Mouse (Mus musculus): Measurements from ENCODE around the gene Edn1. TPM values are rescaled to one million over a fixed set of nuclear protein-coding genes. Genes with fewer than 3 reads are reported as not detected.
A peak's percentile ranks its signal among the peaks of the same experiment; 100 is the strongest.

The Edn1 gene
- total RNA-seq (2021) = 1 to 10 TPM; 5.3 TPM

GRCm38 (mm10) chr13:42301161-42301721 is at the start of gene Edn1:
Gene Edn1 (plus strand): TSS chr13:42301476.
- intact Hi-C loops (cut with DNase I) = loop anchor here (2.0 to 5.0 kb wide), 9 partner anchors 42 to 659 kb away; partner anchors contain the start of gene Hivep1

GRCm38 (mm10) chr13:42253821-42254220 is 47.5 kb upstream of the Edn1 start:
- DNase-seq = no peak
- intact Hi-C loops (cut with DNase I) = no loop called here

More at GRCm38 (mm10) chr13:42301161-42301721, at the start of gene Edn1:
- DNase-seq = peak; percentile 64 to 79

GRCm38 (mm10) chr13:42255105-42255504 is 46.2 kb upstream of the Edn1 start:
- intact Hi-C loops (cut with DNase I) = no loop called here
- no peak for DNase-seq

GRCm38 (mm10) chr13:42258422-42258821 is 42.9 kb upstream of the Edn1 start:
- peak in 1 of 2 experiments; percentile 32 for DNase-seq
- intact Hi-C loops (cut with DNase I) = loop anchor here (2.0 kb wide), 1 partner anchor 42 kb away; the partner anchor contains the start of gene Edn1

GRCm38 (mm10) chr13:42260667-42261066 is 40.6 kb upstream of the Edn1 start:
- no peak for DNase-seq
- intact Hi-C loops (cut with DNase I) = no loop called here

GRCm38 (mm10) chr13:42270051-42270450 is 31.2 kb upstream of the Edn1 start:
- no peak for DNase-seq
- intact Hi-C loops (cut with DNase I) = no loop called here

GRCm38 (mm10) chr13:42276774-42277454 is 24.4 kb upstream of the Edn1 start:
- intact Hi-C loops (cut with DNase I) = no loop called here
- no peak for DNase-seq

GRCm38 (mm10) chr13:42277751-42278150 is 23.5 kb upstream of the Edn1 start:
- no peak for DNase-seq
- intact Hi-C loops (cut with DNase I) = no loop called here

- intact Hi-C loops (cut with DNase I) = no loop called here
- DNase-seq = peak in 1 of 2 experiments; percentile 41
Observed at GRCm38 (mm10) chr13:42285896-42286295, 15.4 kb upstream of the Edn1 start.

- intact Hi-C loops (cut with DNase I) = no loop called here
- DNase-seq = no peak
Observed at GRCm38 (mm10) chr13:42286768-42287167, 14.5 kb upstream of the Edn1 start.

- intact Hi-C loops (cut with DNase I) = no loop called here
- DNase-seq = no peak
Observed at GRCm38 (mm10) chr13:42292593-42292992, 8.7 kb upstream of the Edn1 start.

- peak in 1 of 2 experiments; percentile 46 for DNase-seq
- intact Hi-C loops (cut with DNase I) = no loop called here
Observed at GRCm38 (mm10) chr13:42298302-42298701, 3.0 kb upstream of the Edn1 start.

- peak in 1 of 2 experiments; percentile 19 for DNase-seq
- intact Hi-C loops (cut with DNase I) = no loop called here
Observed at GRCm38 (mm10) chr13:42298766-42299165, 2.5 kb upstream of the Edn1 start.

- intact Hi-C loops (cut with DNase I) = loop anchor here (2.0 to 5.0 kb wide), 9 partner anchors 42 to 658 kb away; partner anchors contain the start of gene Hivep1
- peak; percentile 84 to 90 for DNase-seq
Observed at GRCm38 (mm10) chr13:42300567-42300966, 709 bp upstream of the Edn1 start.

GRCm38 (mm10) chr13:42301961-42302861 is 935 bp downstream of the Edn1 start:
- DNase-seq = peak; percentile 27 to 41
- intact Hi-C loops (cut with DNase I) = loop anchor here (2.0 to 5.0 kb wide), 9 partner anchors 43 to 660 kb away; partner anchors contain the start of gene Hivep1

- peak; percentile 24 to 35 for DNase-seq
- intact Hi-C loops (cut with DNase I) = loop anchor here (1.0 to 5.0 kb wide), 6 partner anchors 139 to 661 kb away; partner anchors contain the start of gene Hivep1
Observed at GRCm38 (mm10) chr13:42303180-42303929, 2.1 kb downstream of the Edn1 start.

- no peak for DNase-seq
- intact Hi-C loops (cut with DNase I) = loop anchor here (5.0 kb wide), 5 partner anchors 138 to 662 kb away; partner anchors contain the start of gene Hivep1
Observed at GRCm38 (mm10) chr13:42304139-42304538, 2.9 kb downstream of the Edn1 start.

GRCm38 (mm10) chr13:42306870-42307800 is 5.9 kb downstream of the Edn1 start:
- intact Hi-C loops (cut with DNase I) = no loop called here
- no peak for DNase-seq

Measured in heart, postnatal 36 days (tissue).